Mouse (Mus musculus) forebrain, embryonic 14.5 days (tissue): ENCODE measurements around the gene Zbtb9. TPM values are rescaled to one million over a fixed set of nuclear protein-coding genes. Genes with fewer than 3 reads are reported as not detected.
A peak's percentile ranks its signal among the peaks of the same experiment; 100 is the strongest.

Source experiments
- ATAC-seq: fragments of 200-750 bp; cut with Nextera tagmentation; 2 replicates; pipeline ENCODE4 v1.8.0; 2017; ENCODE audit warnings: mild to moderate bottlenecking, moderate library complexity
- DNase-seq: peaks from one replicate; pipeline ENCODE4 v3.0.0-alpha.2; 2015; ENCODE audit warnings: low spot score
- H3K27ac ChIP-seq: fragments of 300-500 bp; sonication (generic); 2 replicates; pipeline ENCODE4 v1.5.1; 2014; ENCODE audit warnings: low read depth, mild to moderate bottlenecking, control low read depth, low read length, moderate library complexity
- H3K27me3 ChIP-seq: fragments of 300-500 bp; sonication (generic); replicated peaks from 2 replicates; pipeline ENCODE4 v1.6.1; 2014; ENCODE audit warnings: low read length, control low read depth, mixed read lengths; ENCODE audit not compliant: control insufficient read depth, insufficient read depth
- H3K36me3 ChIP-seq: fragments of 300-500 bp; sonication (generic); 2 replicates; pipeline ENCODE4 v1.6.1; 2014; ENCODE audit warnings: low read length, control low read depth; ENCODE audit not compliant: control insufficient read depth, insufficient read depth
- H3K4me1 ChIP-seq: fragments of 300-500 bp; sonication (generic); 2 replicates; pipeline ENCODE4 v1.6.1; 2014; ENCODE audit warnings: antibody characterized with exemption, low read length, control low read depth; ENCODE audit not compliant: control insufficient read depth, insufficient read depth
- H3K4me2 ChIP-seq: fragments of 300-500 bp; sonication (generic); 2 replicates; pipeline ENCODE4 v1.6.1; 2014; ENCODE audit warnings: mild to moderate bottlenecking, control low read depth, low read length
- H3K4me3 ChIP-seq: fragments of 300-500 bp; sonication (generic); 2 replicates; pipeline ENCODE4 v1.5.1; 2014; ENCODE audit warnings: low read depth, low read length, control low read depth
- H3K9ac ChIP-seq: fragments of 300-500 bp; sonication (generic); 2 replicates; pipeline ENCODE4 v1.6.1; 2014; ENCODE audit warnings: mild to moderate bottlenecking, low read length, control low read depth, moderate library complexity
- H3K9me3 ChIP-seq: fragments of 300-500 bp; sonication (generic); replicated peaks from 2 replicates; pipeline ENCODE4 v1.6.1; 2016; ENCODE audit warnings: low read length, control low read depth, mixed read lengths; ENCODE audit not compliant: control insufficient read depth
- WGBS: fragments of 180-500 bp; shearing (Covaris S2); extraction: QIAGEN DNeasy Blood & Tissue Kit; methylation state at CpG from one replicate; pipeline ENCODE4 v1.1.7; 2014; 5-methylcytosine and 5-hydroxymethylcytosine counted together
- polyA plus RNA-seq: library from polyadenylated mRNA; unstranded; fragments of >200 nt; fragmentation: Nextera tagmentation; extraction: Ambion mirVana; gene quantifications from 2 replicates; pipeline ENCODE4 v1.2.1, GENCODE M21; 2014

The Zbtb9 gene
- polyA plus RNA-seq, 1 experiment from 2014 or later = 9.1 TPM

DNA sequence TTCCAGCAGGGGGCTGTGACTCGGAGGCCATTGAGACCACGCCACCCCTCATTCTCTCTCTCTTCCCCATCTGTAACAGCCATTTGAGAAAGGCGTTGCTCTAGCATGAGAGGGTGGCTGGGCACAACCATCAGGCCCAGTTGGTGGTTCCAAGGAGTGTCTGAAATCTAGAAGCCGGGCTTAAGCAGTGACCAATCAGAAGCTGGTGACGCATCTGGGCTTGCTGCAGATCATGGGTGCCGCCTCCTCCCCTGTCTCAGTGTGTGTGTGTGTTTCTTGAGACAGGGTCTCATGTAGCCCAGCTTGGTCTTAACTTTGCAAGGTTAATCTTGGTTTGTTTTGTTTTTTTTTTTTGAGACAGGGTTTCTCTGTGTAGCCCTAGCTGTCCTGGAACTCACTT is 72.2 kb downstream of the Zbtb9 start:
- Histone ChIP-seq H3K9me3 (no peaks in the 10 kb centered on the region), H3K27ac (no peak overlapping the region), H3K4me3 (no peak overlapping the region), H3K4me1 (peaks cover 2% of the 10 kb centered on the region; the same call in 1 of the 2 replicates), H3K36me3 (no peaks in the 10 kb centered on the region), H3K4me2 (no peak overlapping the region), H3K27me3 (no peaks in the 10 kb centered on the region), H3K9ac (no peak overlapping the region)
- DNase-seq (no peak), ATAC-seq (no peak)
- WGBS = 91% methylated on average over 6 of the region's 6 CpGs

GRCm38 (mm10) chr17:27047762-27048444 is 74.9 kb downstream of the Zbtb9 start:
- no peak for ATAC-seq
- 81% methylated on average over 14 of the region's 14 CpGs for WGBS

DNA sequence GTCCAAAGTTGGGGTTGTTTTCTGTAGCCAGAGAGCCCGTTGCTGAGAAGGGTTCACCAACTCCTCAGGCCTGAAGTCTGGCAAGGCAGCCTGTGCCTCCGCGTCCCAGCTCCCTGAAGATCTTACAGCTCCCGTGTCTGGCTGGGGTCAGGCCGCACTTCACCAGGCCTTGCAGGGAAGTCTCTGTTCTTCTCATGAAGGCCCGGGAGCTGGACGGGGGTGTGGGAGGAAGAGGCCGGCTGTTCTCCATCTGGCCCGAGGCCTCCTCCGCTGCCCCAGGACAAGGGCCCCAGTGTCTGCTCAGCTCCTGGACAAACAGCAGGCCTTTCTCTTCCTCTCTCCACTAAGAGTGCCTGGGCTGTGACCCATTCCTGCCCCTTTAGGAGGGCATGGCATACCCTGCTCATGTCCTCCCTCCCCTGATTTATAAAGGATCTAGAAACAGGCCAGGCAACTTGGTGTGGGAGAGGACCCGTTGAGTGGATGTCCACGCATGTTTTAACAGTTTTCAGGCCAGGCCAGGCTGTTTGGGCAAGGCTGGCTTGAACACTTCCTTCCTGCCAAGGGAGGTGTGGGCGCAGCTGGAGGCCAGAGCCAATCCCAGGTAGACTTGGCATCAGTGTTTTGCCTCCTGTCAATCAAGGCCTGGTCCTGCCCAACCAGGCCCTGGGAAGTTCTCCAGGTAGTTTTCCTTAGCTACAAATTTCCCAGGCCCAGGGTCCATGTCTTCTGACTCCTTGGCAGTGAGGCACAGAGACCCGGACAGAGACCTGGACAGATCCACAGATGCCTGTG is 75.7 kb downstream of the Zbtb9 start:
- H3K9me3 ChIP-seq = no peaks in the 10 kb centered on the region
- H3K4me2 ChIP-seq = no peak overlapping the region
- H3K4me3 ChIP-seq = no peak overlapping the region
- no peaks in the 10 kb centered on the region for H3K36me3 ChIP-seq
- 81% methylated on average over 14 of the region's 14 CpGs for WGBS
- H3K9ac ChIP-seq = no peak overlapping the region
- no peak for ATAC-seq
- no peaks in the 10 kb centered on the region for H3K4me1 ChIP-seq
- H3K27me3 ChIP-seq = no peaks in the 10 kb centered on the region
- no peak for DNase-seq
- H3K27ac ChIP-seq = no peak overlapping the region

More at GRCm38 (mm10) chr17:27047762-27048444, 74.9 kb downstream of the Zbtb9 start:
- no peak overlapping the region for H3K4me2 ChIP-seq
- no peaks in the 10 kb centered on the region for H3K4me1 ChIP-seq
- H3K27me3 ChIP-seq = no peaks in the 10 kb centered on the region
- H3K9me3 ChIP-seq = no peaks in the 10 kb centered on the region
- H3K27ac ChIP-seq = no peak overlapping the region
- H3K4me3 ChIP-seq = no peak overlapping the region
- H3K36me3 ChIP-seq = no peaks in the 10 kb centered on the region
- no peak overlapping the region for H3K9ac ChIP-seq
- no peak for DNase-seq

DNA sequence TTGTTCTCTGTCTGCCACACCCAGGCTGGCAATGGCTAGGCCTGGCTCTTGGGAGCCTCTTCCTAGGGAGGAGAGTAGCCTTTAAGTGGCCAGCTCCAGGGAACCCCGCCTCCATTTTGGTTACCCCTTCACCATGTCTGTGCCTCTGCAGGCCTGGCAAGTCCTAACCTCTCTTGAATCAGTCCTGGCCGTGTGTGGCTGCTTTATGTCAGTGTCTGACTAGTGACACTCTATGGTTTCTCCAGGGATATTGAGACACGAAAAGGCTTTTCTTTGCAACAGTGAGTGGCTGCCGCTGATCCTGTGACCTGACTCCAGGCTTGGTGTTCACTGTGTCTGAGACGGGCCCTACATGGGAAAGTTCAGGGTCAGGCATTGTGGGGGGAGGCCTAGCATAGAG is 77.9 kb downstream of the Zbtb9 start:
- ATAC-seq (no peak), DNase-seq (no peak)
- H3K27me3 ChIP-seq = peaks cover 4% of the 10 kb centered on the region; the same call in 1 of the 2 replicates
- no peak overlapping the region for H3K27ac ChIP-seq
- no peaks in the 10 kb centered on the region for H3K9me3 ChIP-seq
- no peaks in the 10 kb centered on the region for H3K36me3 ChIP-seq
- H3K4me2 ChIP-seq = no peak overlapping the region
- WGBS = 71% methylated on average over 5 of the region's 5 CpGs
- no peak overlapping the region for H3K4me3 ChIP-seq
- no peaks in the 10 kb centered on the region for H3K4me1 ChIP-seq
- H3K9ac ChIP-seq = no peak overlapping the region

GRCm38 (mm10) chr17:27051514-27051913 is 78.5 kb downstream of the Zbtb9 start:
- Histone ChIP-seq H3K4me3 (no peak overlapping the region), H3K27ac (no peak overlapping the region), H3K27me3 (peaks cover 11% of the 10 kb centered on the region), H3K36me3 (no peaks in the 10 kb centered on the region), H3K9me3 (no peaks in the 10 kb centered on the region), H3K4me1 (no peaks in the 10 kb centered on the region), H3K4me2 (no peak overlapping the region), H3K9ac (no peak overlapping the region)
- DNase-seq (no peak), ATAC-seq (no peak)
- 61% methylated on average over 9 of the region's 11 CpGs for WGBS

- Histone ChIP-seq H3K27ac (no peak overlapping the region), H3K27me3 (peaks cover 39% of the 10 kb centered on the region), H3K4me1 (0 out of 2 replicates have a peak, but pooled peaks cover 2% of the 10 kb centered on the region), H3K4me2 (peak overlapping the region; percentile 66; the same call in 1 of the 2 replicates), H3K9me3 (no peaks in the 10 kb centered on the region), H3K36me3 (no peaks in the 10 kb centered on the region), H3K4me3 (no peak overlapping the region), H3K9ac (no peak overlapping the region)
- WGBS = 2% methylated on average over 13 of the region's 13 CpGs
- ATAC-seq (no peak), DNase-seq (no peak)
Measured at GRCm38 (mm10) chr17:27056170-27056569, 83.2 kb downstream of the Zbtb9 start.

DNA sequence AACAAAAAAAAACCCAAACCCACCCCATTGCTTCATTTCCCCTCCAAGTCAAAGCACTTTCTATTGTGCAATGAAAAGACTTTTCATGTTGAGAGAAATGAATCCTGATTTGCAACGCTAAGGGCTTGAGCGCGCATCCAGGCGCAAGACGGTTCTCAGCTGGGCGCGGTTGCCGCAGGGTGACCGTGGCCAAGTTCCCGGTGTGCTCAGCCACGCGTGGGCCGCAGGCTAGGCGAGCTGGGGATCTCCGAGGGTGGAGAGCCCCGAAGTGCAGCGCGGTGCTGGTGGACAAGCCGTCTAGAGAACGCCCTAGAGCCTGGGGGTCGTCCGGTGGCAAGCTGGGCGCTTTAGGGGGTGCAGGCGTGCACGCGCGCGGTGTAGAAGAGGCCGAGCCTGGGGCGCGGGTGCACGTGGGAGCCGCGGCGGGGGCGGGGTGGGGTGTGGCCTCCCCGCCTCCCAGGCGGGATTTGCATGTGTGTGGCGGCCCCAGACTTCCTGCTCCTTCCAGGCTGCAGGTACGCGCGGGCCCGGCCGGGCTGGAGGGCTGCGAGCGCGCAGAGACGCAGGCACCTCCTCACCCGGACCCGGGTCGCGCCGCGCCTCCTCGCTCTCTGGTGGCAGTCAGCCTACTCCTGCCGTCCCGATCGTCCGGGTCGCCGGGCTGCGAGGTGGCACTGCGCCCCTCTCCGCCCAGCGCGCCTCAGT is 84.0 kb downstream of the Zbtb9 start, which contains the start of gene Itpr3:
Itpr3 (plus strand) TSS at position 493 of the 705 bp plus-strand sequence.
- peak within 1 kb of the TSS; percentile 66 for H3K4me2 ChIP-seq
- DNase-seq = peak; percentile 25
- no peaks in the 10 kb centered on the region for H3K36me3 ChIP-seq
- peak within 1 kb of the TSS; percentile 34 for H3K4me3 ChIP-seq
- no peak for ATAC-seq
- H3K27me3 ChIP-seq = peaks cover 39% of the 10 kb centered on the region
- H3K27ac ChIP-seq = no peak within 1 kb of the TSS
- peak within 1 kb of the TSS; percentile 29 for H3K9ac ChIP-seq
- H3K4me1 ChIP-seq = 0 out of 2 replicates have a peak, but pooled peaks cover 2% of the 10 kb centered on the region
- WGBS = under 1% methylated on average over 53 of the region's 66 CpGs
- no peaks in the 10 kb centered on the region for H3K9me3 ChIP-seq

DNA sequence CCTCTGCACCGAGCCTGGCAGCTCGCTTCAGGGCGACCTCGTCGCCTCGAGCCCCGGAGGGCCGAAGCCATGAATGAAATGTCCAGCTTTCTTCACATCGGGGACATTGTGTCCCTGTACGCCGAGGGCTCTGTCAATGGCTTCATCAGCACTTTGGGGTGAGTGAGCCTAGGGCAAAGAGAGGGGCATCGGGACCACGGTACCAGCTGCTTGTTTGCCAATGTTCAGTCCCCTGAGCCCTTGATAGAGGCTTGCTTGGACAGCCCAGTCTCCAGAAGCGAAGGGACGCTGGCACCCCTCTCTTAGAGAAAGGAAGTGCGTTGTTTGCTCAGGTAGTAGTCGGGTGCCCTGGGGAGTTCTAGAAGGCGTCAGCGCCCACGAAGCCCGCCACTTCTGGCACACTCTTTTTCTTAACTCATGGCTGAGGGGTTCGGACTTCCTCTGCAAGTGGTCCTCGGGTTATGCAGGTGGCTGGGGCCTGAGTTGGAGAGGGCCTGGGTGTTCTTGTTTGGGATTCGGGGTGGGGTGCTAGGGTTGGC is 84.6 kb downstream of the Zbtb9 start:
- H3K4me1 ChIP-seq = 0 out of 2 replicates have a peak, but pooled peaks cover 2% of the 10 kb centered on the region
- peak overlapping the region; percentile 29; the same call in 1 of the 2 replicates for H3K9ac ChIP-seq
- no peak overlapping the region for H3K27ac ChIP-seq
- H3K4me2 ChIP-seq = peak overlapping the region; percentile 66
- DNase-seq = no peak
- H3K36me3 ChIP-seq = no peaks in the 10 kb centered on the region
- ATAC-seq = no peak
- H3K27me3 ChIP-seq = peaks cover 39% of the 10 kb centered on the region
- H3K4me3 ChIP-seq = peak overlapping the region; percentile 34
- WGBS = under 1% methylated on average over 24 of the region's 24 CpGs
- no peaks in the 10 kb centered on the region for H3K9me3 ChIP-seq
